Mouse (Mus musculus) lung, embryonic 16.5 days (tissue): ENCODE data around the gene Nabp2. TPM values are rescaled to one million over a fixed set of nuclear protein-coding genes. Genes with fewer than 3 reads are reported as not detected.
A peak's percentile ranks its signal among the peaks of the same experiment; 100 is the strongest.

Experiments used
- ATAC-seq: fragments of 200-750 bp; cut with Nextera tagmentation; 2 replicates; pipeline ENCODE4 v1.8.0; 2017; ENCODE audit warnings: low read depth, mild to moderate bottlenecking, moderate library complexity
- H3K27ac ChIP-seq: fragments of 300-500 bp; sonication (generic); 2 replicates; pipeline ENCODE4 v1.5.1; 2014; ENCODE audit warnings: mild to moderate bottlenecking, control low read depth, low read length
- H3K27me3 ChIP-seq: fragments of 300-500 bp; sonication (generic); 2 replicates; pipeline ENCODE4 v1.6.1; 2014; ENCODE audit warnings: low read depth, low read length, mixed read lengths; ENCODE audit not compliant: control insufficient read depth, insufficient read depth
- H3K36me3 ChIP-seq: fragments of 300-500 bp; sonication (generic); 2 replicates; pipeline ENCODE4 v1.6.1; 2014; ENCODE audit warnings: low read length; ENCODE audit not compliant: control insufficient read depth, insufficient read depth
- H3K4me1 ChIP-seq: fragments of 300-500 bp; sonication (generic); replicated peaks from 2 replicates; pipeline ENCODE4 v1.6.1; 2014; ENCODE audit warnings: low read length, mixed read lengths; ENCODE audit not compliant: control insufficient read depth, insufficient read depth
- H3K4me2 ChIP-seq: fragments of 300-500 bp; sonication (generic); 2 replicates; pipeline ENCODE4 v1.6.1; 2014; ENCODE audit warnings: low read depth, low read length, control low read depth
- H3K4me3 ChIP-seq: fragments of 300-500 bp; sonication (generic); 2 replicates; pipeline ENCODE4 v1.5.1; 2014; ENCODE audit warnings: mild to moderate bottlenecking, low read length, control low read depth
- H3K9ac ChIP-seq: fragments of 300-500 bp; sonication (generic); 2 replicates; pipeline ENCODE4 v1.6.1; 2014; ENCODE audit warnings: low read length, control low read depth
- H3K9me3 ChIP-seq: fragments of 300-500 bp; sonication (generic); 2 replicates; pipeline ENCODE4 v1.6.1; 2016; ENCODE audit warnings: low read length; ENCODE audit not compliant: control insufficient read depth
- WGBS: fragments of 180-500 bp; shearing (Covaris S2); extraction: QIAGEN DNeasy Blood & Tissue Kit; methylation state at CpG from one replicate; pipeline ENCODE4 v1.1.7; 2014; 5-methylcytosine and 5-hydroxymethylcytosine counted together
- polyA plus RNA-seq: library from polyadenylated mRNA; unstranded; fragments of >200 nt; fragmentation: Nextera tagmentation; extraction: Ambion mirVana; gene quantifications from 2 replicates; pipeline ENCODE4 v1.2.1, GENCODE M21; 2015

Gene Nabp2
- polyA plus RNA-seq, 1 experiment from 2014 or later, result 74.5 TPM

GRCm38 (mm10) chr10:128435186-128435823 lies 24.0 kb upstream of the Nabp2 start:
- peaks cover 35% of the 10 kb centered on the region for H3K36me3 ChIP-seq
- no peaks in the 10 kb centered on the region; the same call in 1 of the 2 replicates for H3K4me1 ChIP-seq
- H3K27ac ChIP-seq, result no peak overlapping the region
- no peak overlapping the region for H3K9ac ChIP-seq
- WGBS, result 79% methylated on average over 17 of the region's 17 CpGs
- H3K4me3 ChIP-seq, result no peak overlapping the region
- H3K4me2 ChIP-seq, result no peak overlapping the region
- no peak for ATAC-seq
- no peaks in the 10 kb centered on the region for H3K9me3 ChIP-seq
- no peaks in the 10 kb centered on the region for H3K27me3 ChIP-seq

DNA sequence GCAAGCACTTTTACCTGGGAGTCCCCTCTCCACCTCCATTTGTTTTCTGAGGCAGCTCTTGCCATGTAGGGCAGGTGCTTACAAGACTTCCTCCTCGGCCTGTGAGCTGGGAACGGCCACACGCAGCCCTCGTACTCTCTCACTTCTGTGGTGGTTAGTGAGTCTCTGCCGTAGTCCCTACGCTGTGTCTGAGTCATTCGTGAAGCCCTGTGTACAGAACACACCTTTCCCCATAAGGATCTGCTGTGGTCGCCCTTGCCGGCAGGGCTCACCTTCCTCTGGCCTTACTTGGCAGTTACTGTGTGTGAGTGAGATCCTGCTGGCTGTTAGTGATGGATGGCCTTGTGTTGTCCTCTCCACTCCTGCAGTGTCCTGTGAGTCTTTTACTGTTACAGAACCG lies 23.4 kb upstream of the Nabp2 start:
- H3K27me3 ChIP-seq, result no peaks in the 10 kb centered on the region
- no peaks in the 10 kb centered on the region; the same call in 1 of the 2 replicates for H3K4me1 ChIP-seq
- ATAC-seq, result no peak
- H3K27ac ChIP-seq, result no peak overlapping the region
- H3K36me3 ChIP-seq, result peaks cover 33% of the 10 kb centered on the region
- H3K4me3 ChIP-seq, result no peak overlapping the region
- whole genome bisulfite sequencing, result 74% methylated on average over 10 of the region's 10 CpGs
- no peak overlapping the region for H3K4me2 ChIP-seq
- H3K9ac ChIP-seq, result no peak overlapping the region
- H3K9me3 ChIP-seq, result no peaks in the 10 kb centered on the region

GRCm38 (mm10) chr10:128433417-128433816 lies 22.1 kb upstream of the Nabp2 start:
- Histone ChIP-seq H3K9ac (no peak overlapping the region), H3K4me2 (no peak overlapping the region), H3K4me3 (no peak overlapping the region), H3K9me3 (no peaks in the 10 kb centered on the region), H3K36me3 (peaks cover 29% of the 10 kb centered on the region), H3K27ac (no peak overlapping the region), H3K4me1 (no peaks in the 10 kb centered on the region; the same call in 1 of the 2 replicates), H3K27me3 (no peaks in the 10 kb centered on the region)
- 92% methylated on average over 2 of the region's 2 CpGs for WGBS
- ATAC-seq, result no peak

DNA sequence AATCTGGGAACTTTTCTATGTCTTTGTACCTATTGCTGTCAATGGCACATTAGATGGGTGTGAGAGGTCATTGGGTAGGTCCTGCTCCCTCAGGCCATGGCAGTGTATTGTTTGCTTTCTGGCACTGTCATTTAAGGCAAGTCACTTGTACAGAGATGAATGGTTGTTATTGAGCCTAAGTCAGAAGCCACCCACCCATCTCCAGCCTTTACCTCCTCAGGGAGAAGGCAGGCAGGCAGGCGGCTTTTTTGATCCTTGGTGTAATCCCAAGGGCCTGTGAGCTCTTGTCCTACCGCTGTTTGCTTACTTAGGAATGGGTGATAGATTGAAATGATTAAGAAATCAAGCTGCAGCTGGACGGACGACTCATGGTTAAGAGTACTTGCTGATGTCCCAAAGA lies 18.2 kb upstream of the Nabp2 start:
- Histone ChIP-seq H3K4me2 (no peak overlapping the region), H3K4me3 (no peak overlapping the region), H3K27me3 (no peaks in the 10 kb centered on the region), H3K9ac (no peak overlapping the region), H3K27ac (no peak overlapping the region), H3K9me3 (no peaks in the 10 kb centered on the region), H3K4me1 (no peaks in the 10 kb centered on the region), H3K36me3 (peaks cover 18% of the 10 kb centered on the region)
- no peak for ATAC-seq
- WGBS, result 70% methylated on average over 4 of the region's 4 CpGs

DNA sequence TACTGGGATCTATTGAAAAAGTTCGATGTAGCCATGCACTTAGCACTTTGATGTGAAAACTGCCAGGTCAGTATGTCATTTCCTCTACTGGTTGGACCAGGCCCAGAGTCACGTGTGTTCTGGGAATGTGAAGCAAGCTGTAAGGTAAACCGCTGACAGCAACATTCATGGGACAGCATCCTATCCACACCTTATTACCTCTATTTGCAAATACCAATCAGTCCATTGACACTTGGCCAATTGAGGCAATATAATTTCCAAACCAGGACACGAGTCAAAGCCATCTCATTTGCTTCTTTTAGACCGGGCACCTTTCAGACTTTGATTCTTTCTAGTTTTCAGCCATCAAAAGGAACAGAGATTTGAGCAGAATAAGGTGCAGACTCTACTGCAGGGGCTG lies 17.8 kb upstream of the Nabp2 start:
- Histone ChIP-seq H3K27ac (no peak overlapping the region), H3K27me3 (no peaks in the 10 kb centered on the region), H3K9ac (no peak overlapping the region), H3K4me3 (no peak overlapping the region), H3K36me3 (peaks cover 18% of the 10 kb centered on the region), H3K9me3 (no peaks in the 10 kb centered on the region), H3K4me1 (no peaks in the 10 kb centered on the region), H3K4me2 (no peak overlapping the region)
- 84% methylated on average over 5 of the region's 5 CpGs for WGBS
- no peak for ATAC-seq

- H3K9ac ChIP-seq, result no peak overlapping the region
- no peak overlapping the region for H3K4me3 ChIP-seq
- peak; percentile 59 for ATAC-seq
- no peaks in the 10 kb centered on the region for H3K27me3 ChIP-seq
- H3K4me1 ChIP-seq, result no peaks in the 10 kb centered on the region
- 61% methylated on average over 3 of the region's 3 CpGs for WGBS
- H3K4me2 ChIP-seq, result no peak overlapping the region
- 0 out of 2 replicates have a peak overlapping the region, but pooled peaks have one; percentile 30 for H3K27ac ChIP-seq
- no peaks in the 10 kb centered on the region for H3K9me3 ChIP-seq
- H3K36me3 ChIP-seq, result peaks cover 34% of the 10 kb centered on the region
Observed at GRCm38 (mm10) chr10:128425260-128425659, 14.0 kb upstream of the Nabp2 start.

- Histone ChIP-seq H3K36me3 (peaks cover 34% of the 10 kb centered on the region), H3K4me2 (no peak overlapping the region), H3K4me1 (no peaks in the 10 kb centered on the region), H3K27ac (no peak overlapping the region), H3K9me3 (no peaks in the 10 kb centered on the region), H3K4me3 (no peak overlapping the region), H3K27me3 (no peaks in the 10 kb centered on the region), H3K9ac (no peak overlapping the region)
- WGBS, result 38% methylated on average over 7 of the region's 7 CpGs
- no peak for ATAC-seq
Observed at GRCm38 (mm10) chr10:128424604-128425003, 13.3 kb upstream of the Nabp2 start.

GRCm38 (mm10) chr10:128422426-128422825 lies 11.1 kb upstream of the Nabp2 start:
- Histone ChIP-seq H3K9me3 (no peaks in the 10 kb centered on the region), H3K9ac (no peak overlapping the region), H3K27ac (no peak overlapping the region), H3K36me3 (peaks cover 26% of the 10 kb centered on the region), H3K4me3 (no peak overlapping the region), H3K27me3 (no peaks in the 10 kb centered on the region), H3K4me1 (no peaks in the 10 kb centered on the region), H3K4me2 (no peak overlapping the region)
- no peak for ATAC-seq
- WGBS, result 71% methylated on average over 5 of the region's 5 CpGs

GRCm38 (mm10) chr10:128414848-128415247 lies 3.6 kb upstream of the Nabp2 start:
- H3K27me3 ChIP-seq, result no peaks in the 10 kb centered on the region
- H3K27ac ChIP-seq, result no peak overlapping the region
- no peak overlapping the region for H3K4me3 ChIP-seq
- H3K9ac ChIP-seq, result no peak overlapping the region
- peaks cover 14% of the 10 kb centered on the region for H3K36me3 ChIP-seq
- no peak for ATAC-seq
- peaks cover 21% of the 10 kb centered on the region for H3K4me1 ChIP-seq
- no peaks in the 10 kb centered on the region for H3K9me3 ChIP-seq
- no peak overlapping the region for H3K4me2 ChIP-seq
- 85% methylated on average over 5 of the region's 5 CpGs for WGBS
